Mouse (Mus musculus): ENCODE measurements at regions not wholly inside any gene's neighbourhood (a gene's known extent, or its start where the extent isn't known, plus 50 kb on each side); places are given as distances from the start of the nearest gene placed in this dataset.
A peak's percentile ranks its signal among the peaks of the same experiment; 100 is the strongest.

DNA sequence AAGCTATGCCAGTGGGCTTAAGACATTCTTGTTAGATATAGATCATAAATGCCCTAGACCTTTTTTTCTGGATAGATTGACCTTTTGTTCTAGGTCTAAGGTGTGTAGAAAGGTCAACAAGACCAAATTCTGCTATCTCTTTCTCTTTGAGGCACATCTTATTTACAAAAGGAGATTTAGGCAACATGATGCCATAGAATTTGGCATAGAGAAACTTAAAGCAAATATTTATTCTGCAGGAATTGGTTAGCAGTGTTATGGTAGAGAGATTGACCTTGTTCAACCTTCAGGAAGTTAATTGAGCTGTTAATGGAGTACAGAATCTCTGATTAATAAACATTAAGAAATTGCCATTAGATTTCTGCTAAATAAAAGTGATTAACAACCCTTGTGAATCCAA, 236.4 kb downstream of the Snx13 start:
- Histone ChIP-seq H3K27ac (replicated peaks) (no peak overlapping the region), H3K4me1 (replicated peaks) (no peaks in the 10 kb centered on the region), H3K4me2 (no peak overlapping the region), H3K9me3 (no peaks in the 10 kb centered on the region), H3K27me3 (no peaks in the 10 kb centered on the region), H3K9ac (no peak overlapping the region), H3K36me3 (no peaks in the 10 kb centered on the region), H3K4me3 (no peak overlapping the region)
- ATAC-seq (ENCODE audit: low FRiP score, low read depth), result no peak

GRCm38 (mm10) chr12:35269465-35269864, 222.5 kb downstream of the Snx13 start:
- no peak for ATAC-seq (ENCODE audit: low FRiP score, low read depth)
- Histone ChIP-seq H3K9ac (no peak overlapping the region), H3K4me2 (no peak overlapping the region), H3K36me3 (no peaks in the 10 kb centered on the region), H3K27ac (replicated peaks) (no peak overlapping the region), H3K4me3 (no peak overlapping the region), H3K4me1 (replicated peaks) (no peaks in the 10 kb centered on the region), H3K9me3 (no peaks in the 10 kb centered on the region), H3K27me3 (no peaks in the 10 kb centered on the region)

DNA sequence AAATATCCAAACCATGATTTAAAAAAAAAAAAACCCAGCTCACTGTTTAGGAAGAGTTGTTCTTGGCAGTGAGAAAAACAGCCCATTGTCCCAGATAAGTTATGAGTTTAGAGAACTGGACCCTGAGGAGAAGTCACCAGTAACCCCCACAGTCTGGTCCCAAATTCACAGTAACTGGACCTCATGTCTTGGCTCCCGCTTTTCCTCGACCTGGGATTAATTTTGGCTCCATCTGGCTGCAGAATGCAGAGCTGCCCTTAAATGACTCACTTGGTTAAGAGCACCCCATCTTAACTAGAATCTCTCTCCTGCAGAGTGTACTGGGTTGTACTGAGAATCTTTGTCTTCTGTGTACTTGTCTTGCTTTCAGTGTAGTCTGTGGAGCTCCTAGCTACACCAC, 221.0 kb downstream of the Snx13 start:
- WGBS, result 77% methylated on average over 2 of the region's 2 CpGs
- H3K36me3 ChIP-seq, result no peaks in the 10 kb centered on the region
- ATAC-seq (ENCODE audit: low FRiP score, low read depth), result no peak

GRCm38 (mm10) chr12:35267023-35267654, 220.2 kb downstream of the Snx13 start:
- Histone ChIP-seq H3K4me2 (no peak overlapping the region), H3K9ac (no peak overlapping the region), H3K27me3 (no peaks in the 10 kb centered on the region), H3K36me3 (no peaks in the 10 kb centered on the region), H3K27ac (replicated peaks) (no peak overlapping the region), H3K9me3 (no peaks in the 10 kb centered on the region; the same call in 1 of the 2 replicates), H3K4me1 (replicated peaks) (no peaks in the 10 kb centered on the region), H3K4me3 (no peak overlapping the region)
- WGBS, result 61% methylated on average over 6 of the region's 6 CpGs
- ATAC-seq (ENCODE audit: low FRiP score, low read depth), result no peak

More for the DNA sequence above, 221.0 kb downstream of the Snx13 start:
- Histone ChIP-seq H3K9me3 (no peaks in the 10 kb centered on the region), H3K4me1 (replicated peaks) (no peaks in the 10 kb centered on the region), H3K4me3 (no peak overlapping the region), H3K27ac (replicated peaks) (no peak overlapping the region), H3K27me3 (no peaks in the 10 kb centered on the region), H3K9ac (no peak overlapping the region), H3K4me2 (no peak overlapping the region)

- ATAC-seq (ENCODE audit: low FRiP score, low read depth), result no peak
Observed at GRCm38 (mm10) chr12:35259781-35260180, 212.8 kb downstream of the Snx13 start.

DNA sequence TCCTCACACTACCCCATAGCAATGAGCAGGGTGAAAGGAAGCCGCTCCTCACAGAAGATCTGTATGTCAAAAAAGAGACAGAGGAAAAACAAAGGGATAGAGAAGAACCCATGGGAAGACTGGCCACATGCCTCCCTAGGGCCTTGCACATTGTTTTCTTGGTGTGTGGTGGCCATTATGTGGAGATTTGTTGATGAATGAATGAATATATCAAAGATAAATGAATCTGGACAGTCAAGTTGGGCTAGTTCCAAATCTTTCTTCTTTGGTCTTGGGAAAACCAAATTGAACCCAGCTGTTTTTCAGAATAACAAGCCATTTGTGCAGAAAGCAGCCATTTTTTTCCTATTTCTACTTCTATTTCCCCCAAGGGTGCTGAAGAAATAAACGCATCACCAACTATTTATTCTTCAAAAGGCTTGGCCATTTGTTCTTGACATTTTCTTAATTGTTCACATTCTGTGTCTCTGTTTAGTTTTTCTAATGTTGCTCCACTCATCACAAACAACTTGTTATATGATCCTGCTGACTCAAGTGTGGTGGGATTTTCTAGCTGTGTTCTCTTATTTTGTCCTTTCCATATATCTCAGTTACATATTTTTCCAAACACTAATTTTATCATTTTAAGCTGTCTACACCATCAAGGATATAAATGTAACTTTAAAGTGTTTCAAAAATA, 208.9 kb downstream of the Snx13 start:
- H3K27me3 ChIP-seq, result no peaks in the 10 kb centered on the region
- no peak overlapping the region for H3K4me3 ChIP-seq
- 77% methylated on average over 2 of the region's 2 CpGs for WGBS
- H3K27ac ChIP-seq (replicated peaks), result no peak overlapping the region
- no peak for ATAC-seq (ENCODE audit: low FRiP score, low read depth)
- no peak overlapping the region for H3K9ac ChIP-seq
- H3K4me1 ChIP-seq (replicated peaks), result no peaks in the 10 kb centered on the region
- no peaks in the 10 kb centered on the region for H3K9me3 ChIP-seq
- no peaks in the 10 kb centered on the region for H3K36me3 ChIP-seq
- no peak overlapping the region for H3K4me2 ChIP-seq

More at GRCm38 (mm10) chr12:35259781-35260180, 212.8 kb downstream of the Snx13 start:
- Histone ChIP-seq H3K27me3 (no peaks in the 10 kb centered on the region), H3K9me3 (no peaks in the 10 kb centered on the region; the same call in 1 of the 2 replicates), H3K9ac (no peak overlapping the region), H3K4me2 (no peak overlapping the region), H3K27ac (replicated peaks) (no peak overlapping the region), H3K36me3 (no peaks in the 10 kb centered on the region), H3K4me1 (replicated peaks) (no peaks in the 10 kb centered on the region), H3K4me3 (no peak overlapping the region)

DNA sequence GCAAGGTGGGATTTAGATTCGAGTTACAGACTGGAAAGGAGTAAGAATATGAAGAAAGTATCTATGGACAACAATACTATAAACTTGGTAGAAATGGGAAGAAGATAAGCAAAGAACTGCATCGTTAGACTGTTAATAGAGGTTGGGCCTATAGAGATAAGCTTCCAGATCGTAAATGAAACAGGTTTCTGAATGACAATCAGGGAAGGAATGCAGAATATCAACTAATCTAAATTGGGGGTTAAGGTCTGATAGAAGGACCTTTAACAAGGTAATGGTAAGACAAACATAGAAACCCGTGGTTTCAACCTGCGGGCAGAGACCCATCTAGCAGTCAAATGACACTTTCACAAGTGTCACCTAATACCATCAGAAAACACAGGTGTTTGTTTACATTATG, 201.5 kb downstream of the Snx13 start:
- Histone ChIP-seq H3K4me3 (no peak overlapping the region), H3K4me2 (no peak overlapping the region), H3K27me3 (no peaks in the 10 kb centered on the region), H3K36me3 (no peaks in the 10 kb centered on the region), H3K9ac (no peak overlapping the region), H3K27ac (replicated peaks) (no peak overlapping the region), H3K9me3 (no peaks in the 10 kb centered on the region), H3K4me1 (replicated peaks) (no peaks in the 10 kb centered on the region)
- no peak for ATAC-seq (ENCODE audit: low FRiP score, low read depth)
- WGBS, result 86% methylated on average over 5 of the region's 5 CpGs

DNA sequence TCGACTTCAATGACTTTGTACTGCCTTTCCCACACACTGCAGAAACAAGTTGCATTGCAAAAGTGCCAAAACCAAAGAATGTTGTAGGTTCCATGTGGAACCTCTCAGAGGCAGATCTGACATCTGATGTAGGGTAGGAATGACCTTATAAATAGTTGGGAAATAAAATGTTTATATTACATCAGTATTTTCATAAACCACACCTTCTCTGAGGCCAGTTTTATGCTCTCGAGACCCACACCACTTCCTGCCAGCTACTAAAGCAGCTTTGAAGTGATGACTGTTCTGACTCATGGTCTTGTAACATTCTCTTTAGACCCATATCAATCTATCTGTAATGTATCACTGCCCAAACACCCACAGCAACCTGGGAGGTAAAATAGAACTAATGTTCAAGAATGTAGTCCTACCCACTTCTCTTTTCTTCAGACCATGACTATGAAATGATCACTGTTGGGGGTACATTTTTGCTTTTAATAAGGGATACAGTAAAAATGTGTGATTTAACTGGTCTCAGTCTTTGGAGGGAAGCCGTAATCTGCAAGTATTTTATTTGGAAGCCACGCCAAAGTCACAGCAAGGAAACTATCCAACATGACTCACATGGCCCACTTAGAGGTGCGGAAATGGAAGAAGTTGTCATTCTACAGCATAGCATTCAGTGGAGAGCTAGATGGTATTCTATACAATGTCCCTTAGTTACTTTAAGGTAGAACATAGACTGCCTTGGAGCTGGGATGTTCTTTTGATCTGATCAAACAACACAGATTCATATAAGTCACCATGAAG, 199.4 kb downstream of the Snx13 start:
- Histone ChIP-seq H3K36me3 (no peaks in the 10 kb centered on the region), H3K4me1 (replicated peaks) (no peaks in the 10 kb centered on the region), H3K4me3 (no peak overlapping the region), H3K9ac (no peak overlapping the region), H3K9me3 (no peaks in the 10 kb centered on the region), H3K27me3 (no peaks in the 10 kb centered on the region), H3K4me2 (no peak overlapping the region), H3K27ac (replicated peaks) (no peak overlapping the region)
- WGBS, result 90% methylated on average over 5 of the region's 5 CpGs
- ATAC-seq (ENCODE audit: low FRiP score, low read depth), result no peak

DNA sequence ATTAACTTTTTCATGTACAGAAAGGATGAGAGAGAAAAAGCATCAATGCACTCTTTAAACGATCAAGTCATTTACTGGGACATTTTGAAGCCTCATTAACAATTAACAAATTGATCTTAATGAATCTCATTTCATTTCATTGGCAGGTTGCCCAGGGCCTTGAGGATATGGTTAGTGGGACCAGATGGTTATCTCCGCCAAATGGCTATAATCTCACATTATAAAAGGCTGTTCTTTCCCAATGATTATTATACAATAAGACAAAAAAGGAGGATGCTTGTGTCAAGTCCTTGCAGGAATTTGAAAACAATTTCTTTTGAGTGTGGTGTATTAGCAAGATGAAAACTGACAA, 185.3 kb downstream of the Snx13 start:
- Histone ChIP-seq H3K36me3 (no peaks in the 10 kb centered on the region), H3K4me3 (no peak overlapping the region), H3K9ac (no peak overlapping the region), H3K4me2 (no peak overlapping the region), H3K27me3 (no peaks in the 10 kb centered on the region), H3K4me1 (replicated peaks) (no peaks in the 10 kb centered on the region), H3K9me3 (no peaks in the 10 kb centered on the region), H3K27ac (replicated peaks) (peak overlapping the region; percentile 53; the same call in 1 of the 2 replicates)
- peak; percentile 52 for ATAC-seq (ENCODE audit: low FRiP score, low read depth)
- 37% methylated on average over 2 of the region's 2 CpGs for WGBS

- H3K36me3 ChIP-seq, result no peaks in the 10 kb centered on the region
- peak; percentile 67 for ATAC-seq (ENCODE audit: low FRiP score, low read depth)
- no peaks in the 10 kb centered on the region for H3K27me3 ChIP-seq
- no peak overlapping the region for H3K9ac ChIP-seq
- H3K27ac ChIP-seq (replicated peaks), result 0 out of 2 replicates have a peak overlapping the region, but pooled peaks have one; percentile 45
- no peaks in the 10 kb centered on the region for H3K4me1 ChIP-seq (replicated peaks)
- no peaks in the 10 kb centered on the region for H3K9me3 ChIP-seq
- H3K4me2 ChIP-seq, result no peak overlapping the region
- H3K4me3 ChIP-seq, result no peak overlapping the region
Observed at GRCm38 (mm10) chr12:35231414-35232321, 184.7 kb downstream of the Snx13 start.

DNA sequence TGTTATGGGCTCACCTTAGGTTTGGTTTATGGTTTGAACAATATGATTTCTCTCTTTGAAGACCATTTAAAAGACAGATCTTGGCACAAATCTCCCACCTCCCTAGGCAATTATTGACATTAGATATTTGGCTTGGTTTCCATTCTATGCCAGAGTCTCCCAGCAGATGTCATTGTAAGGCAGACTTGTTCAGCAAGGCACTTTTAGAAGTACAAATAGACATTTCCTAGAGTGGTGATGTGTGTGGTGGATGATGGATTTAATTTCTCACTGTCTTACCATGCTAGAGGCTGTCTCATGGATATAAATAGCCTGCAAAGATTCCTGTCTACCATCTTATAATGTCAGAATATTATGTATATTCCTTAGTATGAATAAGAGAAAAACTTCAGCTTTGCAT, 173.4 kb downstream of the Snx13 start:
- H3K9me3 ChIP-seq, result no peaks in the 10 kb centered on the region
- no peaks in the 10 kb centered on the region for H3K4me1 ChIP-seq (replicated peaks)
- H3K36me3 ChIP-seq, result no peaks in the 10 kb centered on the region
- no peak overlapping the region for H3K4me3 ChIP-seq
- ATAC-seq (ENCODE audit: low FRiP score, low read depth), result no peak
- no peak overlapping the region for H3K4me2 ChIP-seq
- no peaks in the 10 kb centered on the region for H3K27me3 ChIP-seq
- H3K27ac ChIP-seq (replicated peaks), result no peak overlapping the region
- no peak overlapping the region for H3K9ac ChIP-seq

GRCm38 (mm10) chr12:35220002-35220401, 173.0 kb downstream of the Snx13 start:
- no peaks in the 10 kb centered on the region for H3K36me3 ChIP-seq
- no peak overlapping the region for H3K4me2 ChIP-seq
- no peak overlapping the region for H3K27ac ChIP-seq (replicated peaks)
- no peak overlapping the region for H3K9ac ChIP-seq
- no peaks in the 10 kb centered on the region for H3K4me1 ChIP-seq (replicated peaks)
- H3K4me3 ChIP-seq, result no peak overlapping the region
- no peaks in the 10 kb centered on the region for H3K27me3 ChIP-seq
- no peaks in the 10 kb centered on the region for H3K9me3 ChIP-seq
- no peak for ATAC-seq (ENCODE audit: low FRiP score, low read depth)
